Mouse (Mus musculus) kidney, embryonic 15.5 days (tissue): Measurements from ENCODE around the gene Ctu2. TPM values are rescaled to one million over a fixed set of nuclear protein-coding genes. Genes with fewer than 3 reads are reported as not detected.

ENCODE experiments used
- ATAC-seq: fragments of 200-750 bp; cut with Nextera tagmentation; replicated peaks from 2 replicates; pipeline ENCODE4 v1.8.0; 2017; ENCODE audit warnings: moderate TSS enrichment; ENCODE audit not compliant: low FRiP score
- H3K27ac ChIP-seq: fragments of 300-500 bp; sonication (generic); 2 replicates; pipeline ENCODE4 v1.5.1; 2015; ENCODE audit warnings: mild to moderate bottlenecking, inconsistent platforms
- H3K27me3 ChIP-seq: fragments of 300-500 bp; sonication (generic); 2 replicates; pipeline ENCODE4 v1.6.1; 2015; ENCODE audit warnings: inconsistent platforms
- H3K36me3 ChIP-seq: fragments of 300-500 bp; sonication (generic); 2 replicates; pipeline ENCODE4 v1.6.1; 2015; ENCODE audit warnings: inconsistent platforms
- H3K4me1 ChIP-seq: fragments of 300-500 bp; sonication (generic); 2 replicates; pipeline ENCODE4 v1.6.1; 2015; ENCODE audit warnings: inconsistent platforms
- H3K4me2 ChIP-seq: fragments of 300-500 bp; sonication (generic); 2 replicates; pipeline ENCODE4 v1.6.1; 2015; ENCODE audit warnings: moderate library complexity, mild to moderate bottlenecking, inconsistent platforms
- H3K4me3 ChIP-seq: fragments of 300-500 bp; sonication (generic); replicated peaks from 2 replicates; pipeline ENCODE4 v1.5.1; 2015; ENCODE audit warnings: mild to moderate bottlenecking, inconsistent platforms
- H3K9ac ChIP-seq: fragments of 300-500 bp; sonication (generic); 2 replicates; pipeline ENCODE4 v1.6.1; 2015; ENCODE audit warnings: mild to moderate bottlenecking, inconsistent platforms
- H3K9me3 ChIP-seq: fragments of 300-500 bp; sonication (generic); replicated peaks from 2 replicates; pipeline ENCODE4 v1.6.1; 2016; ENCODE audit warnings: inconsistent platforms
- WGBS: fragments of 180-500 bp; shearing (Covaris S2); methylation state at CpG from one replicate; pipeline ENCODE4 v1.1.7; 2015; ENCODE audit warnings: mixed read lengths; 5-methylcytosine and 5-hydroxymethylcytosine counted together
- polyA plus RNA-seq: library from polyadenylated mRNA; unstranded; fragments of >200 nt; fragmentation: Nextera tagmentation; extraction: Ambion mirVana; gene quantifications from 2 replicates; pipeline ENCODE4 v1.2.1, GENCODE M21; 2015

Ctu2 gene
- polyA plus RNA-seq, result 48.6 and 55.7 TPM in 2 replicates

DNA sequence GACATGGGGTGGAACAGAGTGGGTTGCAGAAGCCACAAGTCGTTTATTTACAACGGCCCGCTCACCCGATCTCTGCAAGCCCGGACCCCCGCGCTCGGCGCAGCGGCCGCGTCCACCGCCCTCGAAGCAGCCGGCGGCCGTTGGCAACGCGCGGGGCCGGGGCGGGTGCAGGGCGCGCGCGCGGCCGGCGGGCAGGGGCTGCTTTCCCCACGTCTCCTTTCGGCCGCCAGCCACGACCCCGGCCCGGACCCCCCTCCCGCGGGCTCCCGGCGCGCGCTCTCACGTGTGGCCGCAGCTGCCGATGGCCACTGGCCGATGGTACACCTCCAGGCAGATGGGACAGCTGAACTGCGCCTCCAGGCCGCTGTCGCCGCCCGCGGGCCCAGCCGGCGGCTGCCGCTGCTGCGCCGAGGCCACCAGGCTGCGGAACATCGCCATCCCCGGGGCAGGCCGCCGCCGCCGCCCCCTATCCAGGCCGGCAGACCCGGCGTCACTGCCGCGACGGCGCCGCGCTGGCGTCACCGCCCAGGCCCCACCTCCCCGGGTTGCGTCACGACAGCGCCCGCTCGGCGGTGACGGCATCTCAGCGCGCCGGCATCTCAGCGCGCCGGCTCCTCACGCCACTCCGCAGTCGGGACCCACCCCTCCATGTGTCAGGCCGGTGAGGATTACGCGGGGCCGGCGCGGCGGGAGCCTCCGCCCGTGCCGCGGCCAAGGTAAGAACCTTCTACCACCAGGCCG lies at the start of gene Ctu2, which contains the start of gene Rnf166:
TSS of gene Ctu2 (plus strand) at position 564 of the 741 bp plus-strand sequence.
TSS of gene Rnf166 (minus strand) at position 485 of the 741 bp plus-strand sequence.
- peak; percentile 92 for ATAC-seq
- Histone ChIP-seq H3K36me3 (peaks cover 60% of the 10 kb centered on the region), H3K4me1 (peaks cover 25% of the 10 kb centered on the region), H3K4me3 (peak within 1 kb of the TSS; percentile 100), H3K4me2 (peak within 1 kb of the TSS; percentile 77), H3K27ac (peak within 1 kb of the TSS; percentile 65), H3K27me3 (no peaks in the 10 kb centered on the region), H3K9ac (peak within 1 kb of the TSS; percentile 96), H3K9me3 (no peaks in the 10 kb centered on the region)
- WGBS, result under 1% methylated on average over 92 of the region's 103 CpGs

DNA sequence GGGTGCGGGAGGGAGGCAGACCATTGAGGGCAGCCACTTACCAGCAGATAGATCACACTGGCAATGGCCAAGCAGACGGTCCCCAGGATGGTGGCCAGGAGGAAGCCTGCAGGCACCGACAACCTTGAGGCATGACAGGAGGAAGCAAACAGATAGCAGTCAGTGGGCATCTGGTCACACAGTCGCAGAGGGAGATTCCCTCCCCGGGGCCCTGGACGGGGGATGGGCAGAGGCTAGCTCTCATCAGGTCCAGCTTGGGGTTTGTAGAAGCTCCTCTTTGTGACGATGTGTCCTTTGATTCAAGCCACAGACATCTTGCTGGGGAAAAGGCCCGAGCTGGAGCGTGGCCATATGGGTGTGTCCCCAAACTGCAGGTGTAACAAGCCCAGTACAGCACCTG lies 49.8 kb upstream of the Ctu2 start:
- H3K9ac ChIP-seq, result no peak overlapping the region
- WGBS, result 84% methylated on average over 9 of the region's 9 CpGs
- H3K27me3 ChIP-seq, result no peaks in the 10 kb centered on the region
- no peak overlapping the region for H3K27ac ChIP-seq
- peaks cover 35% of the 10 kb centered on the region for H3K4me1 ChIP-seq
- no peak for ATAC-seq
- H3K4me2 ChIP-seq, result no peak overlapping the region
- peaks cover 12% of the 10 kb centered on the region for H3K36me3 ChIP-seq
- no peaks in the 10 kb centered on the region for H3K9me3 ChIP-seq
- H3K4me3 ChIP-seq, result no peak overlapping the region

DNA sequence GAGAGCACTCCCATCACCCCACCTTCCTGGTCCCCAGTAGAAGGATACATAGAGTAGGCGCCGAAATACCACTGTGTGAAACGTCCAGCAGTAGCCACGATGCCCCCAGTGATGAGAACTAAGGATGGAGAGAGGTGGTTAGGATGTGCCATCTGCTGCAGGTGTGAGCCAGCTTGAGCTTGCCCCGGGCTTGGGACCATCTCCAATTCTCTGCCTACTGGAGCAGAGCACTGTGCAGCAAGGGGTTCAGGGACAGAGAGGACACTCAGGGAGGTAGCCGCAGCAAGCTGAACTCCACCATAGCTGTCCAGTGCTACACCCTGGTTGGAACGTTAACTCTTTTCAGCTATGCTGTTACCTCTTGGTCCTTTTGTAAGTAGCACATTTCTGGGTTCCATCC lies 48.3 kb upstream of the Ctu2 start:
- H3K4me1 ChIP-seq, result peaks cover 49% of the 10 kb centered on the region
- no peaks in the 10 kb centered on the region for H3K27me3 ChIP-seq
- 92% methylated on average over 7 of the region's 7 CpGs for WGBS
- no peak overlapping the region for H3K4me3 ChIP-seq
- no peak overlapping the region for H3K9ac ChIP-seq
- H3K4me2 ChIP-seq, result no peak overlapping the region
- no peak for ATAC-seq
- H3K36me3 ChIP-seq, result peaks cover 12% of the 10 kb centered on the region
- no peaks in the 10 kb centered on the region for H3K9me3 ChIP-seq
- H3K27ac ChIP-seq, result no peak overlapping the region

DNA sequence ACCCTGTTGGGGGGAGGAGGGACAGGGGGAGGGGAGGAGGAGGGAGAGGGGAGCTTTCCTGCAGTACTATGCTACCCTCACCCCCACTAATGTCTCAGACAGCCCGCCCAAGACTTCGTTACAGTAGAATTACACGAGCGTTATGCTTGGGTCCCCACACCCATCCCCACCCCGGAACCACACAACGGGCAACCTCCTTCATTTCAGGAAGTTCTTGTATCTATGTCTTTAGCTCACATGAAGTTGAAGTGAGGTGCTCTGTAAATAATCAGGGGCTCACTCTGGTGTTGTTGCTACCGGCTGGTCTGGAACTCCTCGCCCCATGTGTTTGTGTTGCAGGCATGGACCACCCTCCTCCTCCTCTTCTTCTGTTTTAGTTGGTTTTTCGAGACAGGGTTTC lies 47.8 kb upstream of the Ctu2 start:
- H3K4me1 ChIP-seq, result peaks cover 54% of the 10 kb centered on the region
- no peak overlapping the region for H3K4me2 ChIP-seq
- H3K9me3 ChIP-seq, result no peaks in the 10 kb centered on the region
- no peak for ATAC-seq
- H3K9ac ChIP-seq, result no peak overlapping the region
- H3K27me3 ChIP-seq, result no peaks in the 10 kb centered on the region
- peaks cover 12% of the 10 kb centered on the region for H3K36me3 ChIP-seq
- 83% methylated on average over 9 of the region's 9 CpGs for WGBS
- no peak overlapping the region for H3K27ac ChIP-seq
- H3K4me3 ChIP-seq, result no peak overlapping the region

DNA sequence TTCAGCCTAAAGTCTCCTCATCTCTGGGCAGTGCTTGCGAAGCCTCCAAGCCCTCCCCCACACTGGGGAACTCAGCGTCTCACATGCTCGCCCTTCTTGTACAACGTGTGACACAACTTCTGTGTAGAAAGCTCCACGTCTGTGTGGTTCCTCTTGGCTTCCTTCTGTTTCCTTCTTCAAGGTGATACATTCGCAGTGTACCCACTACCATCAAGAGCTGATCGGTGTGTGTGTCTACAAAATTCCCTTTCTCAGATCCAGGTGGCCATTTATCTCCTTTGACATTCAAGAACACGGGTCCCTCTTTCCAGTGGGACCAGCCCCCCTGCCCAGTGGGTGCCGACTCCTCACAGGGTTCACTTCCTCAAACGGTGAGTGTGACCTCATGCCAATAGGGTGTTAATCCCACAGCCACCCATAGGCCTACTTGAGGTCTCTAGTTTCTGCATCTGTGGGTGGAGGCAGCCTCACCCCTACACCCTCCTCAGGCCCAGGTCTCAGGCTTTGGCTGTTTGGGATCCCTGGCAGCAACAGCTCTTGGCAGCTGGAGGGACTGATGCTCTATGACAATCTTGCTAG lies 45.8 kb upstream of the Ctu2 start:
- Histone ChIP-seq H3K4me3 (no peak overlapping the region), H3K4me1 (peaks cover 41% of the 10 kb centered on the region), H3K4me2 (no peak overlapping the region), H3K36me3 (peaks cover 25% of the 10 kb centered on the region), H3K27ac (peak overlapping the region; percentile 82), H3K9me3 (no peaks in the 10 kb centered on the region), H3K27me3 (no peaks in the 10 kb centered on the region), H3K9ac (no peak overlapping the region)
- 68% methylated on average over 10 of the region's 10 CpGs for WGBS
- ATAC-seq, result 0 out of 2 replicates have a peak, but pooled peaks have one; percentile 2

DNA sequence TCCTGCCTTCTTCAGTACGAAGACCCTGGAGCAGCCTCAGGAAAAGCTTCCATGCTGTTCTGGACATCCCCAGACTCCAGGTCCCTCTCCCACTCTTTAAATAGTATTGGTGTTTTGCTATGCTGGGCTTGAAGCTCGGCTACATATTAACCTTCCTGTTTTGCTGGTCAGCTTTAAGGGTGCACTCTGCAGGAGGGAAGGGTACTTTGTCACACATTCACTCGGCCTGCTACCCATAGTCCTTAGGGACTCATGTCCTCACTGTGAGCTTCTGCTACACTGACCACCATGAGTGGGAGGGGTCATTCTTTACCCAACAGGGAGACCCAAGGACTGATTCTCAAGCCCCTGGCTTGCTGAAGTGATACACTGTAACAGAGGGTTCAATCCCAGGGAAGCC lies 45.3 kb upstream of the Ctu2 start:
- peaks cover 26% of the 10 kb centered on the region for H3K36me3 ChIP-seq
- H3K27me3 ChIP-seq, result no peaks in the 10 kb centered on the region
- ATAC-seq, result peak; percentile 47
- no peak overlapping the region for H3K9ac ChIP-seq
- no peak overlapping the region for H3K4me3 ChIP-seq
- peak overlapping the region; percentile 77; the same call in 1 of the 2 replicates for H3K4me2 ChIP-seq
- H3K27ac ChIP-seq, result peak overlapping the region; percentile 82
- 66% methylated on average over 3 of the region's 3 CpGs for WGBS
- peaks cover 41% of the 10 kb centered on the region for H3K4me1 ChIP-seq
- no peaks in the 10 kb centered on the region for H3K9me3 ChIP-seq

DNA sequence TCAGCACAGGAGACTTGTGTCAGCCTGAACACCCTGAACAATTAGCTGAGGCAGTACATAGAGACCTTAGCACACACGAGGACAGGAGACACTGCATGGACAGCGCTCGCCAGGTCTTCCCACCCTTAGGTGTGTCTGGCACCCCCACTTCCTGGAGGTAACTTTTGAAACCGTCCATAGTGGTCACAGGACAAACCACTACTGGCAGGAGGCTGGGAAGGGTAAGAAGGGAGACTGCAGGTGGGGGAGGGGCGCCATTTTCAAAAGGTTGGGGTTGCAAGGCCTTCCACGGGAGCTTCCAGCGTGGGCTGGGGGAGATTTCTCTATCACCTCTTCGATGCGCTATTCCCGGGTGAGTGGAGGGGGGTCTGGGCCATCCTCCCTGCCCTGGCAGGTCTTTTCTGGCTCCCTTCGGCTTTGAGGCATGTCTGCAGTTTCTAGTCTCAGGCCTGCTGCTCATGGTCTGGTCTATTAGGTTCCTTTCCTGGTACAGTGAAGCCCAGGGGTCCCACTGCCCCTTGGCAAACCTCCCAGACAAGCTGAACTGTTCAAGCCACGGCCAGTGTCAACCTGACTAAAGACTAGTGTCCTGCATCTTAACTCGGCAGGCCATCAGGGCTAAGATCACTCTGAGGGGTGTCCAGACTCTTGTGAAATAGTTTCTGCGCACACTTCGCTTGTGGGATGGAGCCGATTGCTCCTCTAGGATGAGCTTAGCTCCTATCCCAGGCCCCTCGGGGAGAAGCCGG lies 44.1 kb upstream of the Ctu2 start:
- Histone ChIP-seq H3K9me3 (no peaks in the 10 kb centered on the region), H3K4me3 (peak overlapping the region; percentile 57), H3K9ac (peak overlapping the region; percentile 53), H3K4me1 (peaks cover 42% of the 10 kb centered on the region), H3K27ac (peak overlapping the region; percentile 71), H3K36me3 (peaks cover 30% of the 10 kb centered on the region), H3K27me3 (no peaks in the 10 kb centered on the region), H3K4me2 (peak overlapping the region; percentile 77)
- whole genome bisulfite sequencing, result 28% methylated on average over 18 of the region's 18 CpGs
- ATAC-seq, result peak; percentile 31

DNA sequence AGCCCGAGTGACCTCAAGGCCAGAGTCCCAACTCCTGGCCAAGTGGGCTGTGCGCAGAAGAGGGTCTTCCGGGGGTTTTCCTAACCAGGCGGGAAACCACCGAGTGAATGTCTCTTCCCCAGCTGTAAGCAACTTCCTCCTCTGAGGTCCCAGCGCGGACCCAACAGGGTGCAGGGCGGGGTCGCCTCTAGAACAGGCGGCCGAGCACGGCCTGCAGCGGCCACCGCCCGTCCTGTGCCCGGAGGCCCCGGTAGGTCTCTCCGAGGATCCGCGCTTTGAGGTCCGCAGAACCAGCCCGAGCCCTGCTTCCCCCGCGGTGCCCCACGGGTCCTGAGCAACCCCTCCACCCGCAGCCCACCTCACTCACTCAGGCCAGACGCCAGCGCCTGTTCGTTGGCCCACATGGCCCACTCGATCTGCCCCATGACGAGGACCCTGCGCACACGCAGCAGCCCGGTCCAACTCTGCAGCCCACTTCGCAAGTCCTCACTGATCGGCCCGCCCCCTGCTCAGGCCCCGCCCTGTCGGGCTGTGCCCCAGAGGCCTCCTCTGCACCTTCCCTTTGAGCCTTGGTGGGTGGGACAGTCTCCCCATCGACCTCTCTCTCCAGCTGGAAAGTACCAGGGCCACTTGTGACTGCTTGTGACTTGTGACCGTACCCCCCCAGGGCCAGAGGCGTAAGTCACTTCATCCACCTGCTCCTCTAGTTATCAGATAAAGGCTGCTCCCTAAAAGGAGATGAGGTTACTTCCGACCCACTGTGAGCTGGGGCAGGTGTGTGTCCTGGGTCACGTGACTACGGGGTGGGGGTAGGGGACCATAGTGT lies 43.3 kb upstream of the Ctu2 start, which contains the start of gene Cyba:
TSS of gene Cyba (minus strand) at position 488 of the 826 bp plus-strand sequence.
- Histone ChIP-seq H3K27ac (peak within 1 kb of the TSS; percentile 71), H3K4me2 (peak within 1 kb of the TSS; percentile 77), H3K4me1 (peaks cover 50% of the 10 kb centered on the region), H3K4me3 (peak within 1 kb of the TSS; percentile 57), H3K36me3 (peaks cover 38% of the 10 kb centered on the region), H3K9ac (peak within 1 kb of the TSS; percentile 53), H3K27me3 (no peaks in the 10 kb centered on the region), H3K9me3 (no peaks in the 10 kb centered on the region)
- WGBS, result 2% methylated on average over 45 of the region's 45 CpGs
- peak; percentile 81 for ATAC-seq

DNA sequence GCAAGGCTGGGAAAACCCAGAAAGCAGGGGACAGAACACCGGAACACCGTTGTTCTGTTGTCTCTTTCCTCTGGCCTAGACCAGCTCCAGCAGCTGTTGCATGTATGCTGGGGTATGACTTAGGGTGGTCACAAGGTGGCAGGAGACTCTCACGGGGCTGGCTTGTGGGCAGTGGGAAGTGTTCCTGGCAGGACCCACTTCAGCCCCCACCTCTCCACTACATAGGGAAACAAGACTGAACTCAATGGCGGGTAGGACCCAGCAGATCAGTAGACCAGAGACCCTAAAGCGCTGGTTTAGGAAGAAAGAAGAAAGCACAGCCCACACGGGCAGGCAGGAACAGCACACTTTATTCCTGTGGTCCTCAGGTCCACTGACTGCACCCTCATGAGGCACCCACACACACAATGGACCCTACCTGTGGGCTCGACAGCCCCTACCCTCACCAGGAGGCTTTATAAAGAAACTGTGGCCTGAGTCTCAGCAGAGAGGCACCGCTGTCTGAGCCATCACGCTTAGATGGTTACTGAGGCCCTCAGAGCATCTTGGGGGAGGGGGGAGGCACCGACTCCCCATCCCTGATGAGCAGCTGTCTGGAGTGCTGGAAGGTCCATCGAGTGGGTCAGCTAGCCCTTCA lies 42.6 kb upstream of the Ctu2 start:
- peaks cover 45% of the 10 kb centered on the region for H3K36me3 ChIP-seq
- no peaks in the 10 kb centered on the region for H3K9me3 ChIP-seq
- H3K27me3 ChIP-seq, result no peaks in the 10 kb centered on the region
- peak overlapping the region; percentile 71 for H3K27ac ChIP-seq
- H3K4me2 ChIP-seq, result peak overlapping the region; percentile 77
- 0 out of 2 replicates have a peak overlapping the region, but pooled peaks have one; percentile 53 for H3K9ac ChIP-seq
- peak overlapping the region; percentile 57 for H3K4me3 ChIP-seq
- peaks cover 57% of the 10 kb centered on the region for H3K4me1 ChIP-seq
- 62% methylated on average over 11 of the region's 11 CpGs for WGBS
- ATAC-seq, result peak; percentile 37; the same call in 1 of the 2 replicates

DNA sequence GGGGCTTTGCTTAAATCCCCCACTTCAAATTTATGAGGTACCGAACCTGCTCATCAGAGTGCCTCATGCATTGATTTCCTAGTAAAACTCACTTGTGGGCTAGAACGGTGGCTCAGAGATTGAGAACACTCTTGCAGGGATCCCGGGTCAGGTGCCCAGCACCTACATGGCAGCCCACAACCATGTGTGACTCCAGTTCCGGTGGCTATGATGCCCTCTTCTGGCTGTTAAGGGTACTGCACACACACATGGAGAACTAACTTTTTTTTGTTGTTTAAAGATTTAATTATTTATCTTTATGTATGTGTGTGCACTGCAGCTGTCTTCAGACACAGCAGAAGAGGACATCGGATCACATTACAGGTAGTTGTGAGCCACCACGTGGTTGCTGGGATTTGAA lies 40.6 kb upstream of the Ctu2 start:
- H3K9ac ChIP-seq, result no peak overlapping the region
- H3K4me3 ChIP-seq, result no peak overlapping the region
- no peak overlapping the region for H3K27ac ChIP-seq
- H3K27me3 ChIP-seq, result no peaks in the 10 kb centered on the region
- peaks cover 51% of the 10 kb centered on the region for H3K4me1 ChIP-seq
- H3K9me3 ChIP-seq, result no peaks in the 10 kb centered on the region
- peaks cover 57% of the 10 kb centered on the region for H3K36me3 ChIP-seq
- 94% methylated on average over 6 of the region's 6 CpGs for WGBS
- ATAC-seq, result no peak
- H3K4me2 ChIP-seq, result no peak overlapping the region

DNA sequence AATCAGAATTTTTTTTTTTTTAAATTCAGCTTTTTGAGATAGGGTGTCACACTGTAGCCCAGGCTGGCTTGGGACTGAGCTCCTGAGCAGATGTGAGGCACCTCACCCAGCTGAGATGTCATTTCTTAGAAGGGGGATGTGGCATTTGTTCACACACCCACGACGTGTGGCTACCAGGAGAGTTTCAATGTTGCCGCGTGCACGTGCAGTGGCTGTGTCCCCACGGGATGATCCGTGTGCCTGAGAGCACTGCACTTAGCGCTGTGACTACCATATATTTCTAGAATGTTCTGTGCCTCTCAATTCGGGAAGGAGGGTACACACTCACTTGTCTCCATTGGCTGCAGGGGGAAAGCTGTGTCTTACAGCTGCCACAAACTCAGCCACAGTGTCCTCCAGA lies 39.8 kb upstream of the Ctu2 start:
- no peak overlapping the region for H3K9ac ChIP-seq
- 93% methylated on average over 9 of the region's 9 CpGs for WGBS
- ATAC-seq, result no peak
- H3K9me3 ChIP-seq, result no peaks in the 10 kb centered on the region
- H3K4me3 ChIP-seq, result no peak overlapping the region
- peaks cover 57% of the 10 kb centered on the region for H3K36me3 ChIP-seq
- H3K4me1 ChIP-seq, result peaks cover 44% of the 10 kb centered on the region
- H3K27ac ChIP-seq, result no peak overlapping the region
- H3K27me3 ChIP-seq, result no peaks in the 10 kb centered on the region
- H3K4me2 ChIP-seq, result no peak overlapping the region
